Mouse (Mus musculus): ENCODE measurements around the gene Rundc3a.

DNA sequence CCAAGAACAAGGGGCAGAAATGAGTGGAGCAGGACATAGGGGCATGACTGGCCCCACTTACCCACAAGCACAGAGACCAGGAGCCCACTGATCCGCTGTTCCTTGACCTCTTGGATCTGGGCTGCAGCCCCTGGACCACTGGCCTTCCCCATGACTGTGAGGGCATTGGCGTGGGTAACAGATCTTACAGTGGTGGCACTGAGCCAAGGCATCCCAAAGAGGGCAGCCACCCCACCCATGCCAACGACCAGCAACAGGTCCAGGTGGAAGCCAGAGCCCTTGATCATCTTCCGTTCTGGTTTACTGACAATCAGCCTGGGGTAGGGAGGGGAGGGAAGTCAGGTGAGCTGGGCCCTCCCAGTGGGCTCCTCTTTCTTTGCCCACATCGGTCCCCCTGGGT is 40.8 kb upstream of the Rundc3a start:
- TF ChIP-seq CTCF (IDR thresholded peaks at IDR 0.05; ENCODE audit: borderline replicate concordance, insufficient read depth, low read depth, low read length) (no peak), POLR2A (IDR thresholded peaks at IDR 0.05; ENCODE audit: borderline replicate concordance, insufficient read depth, low read length) (no peak)
